Mouse (Mus musculus): ENCODE measurements around the gene Gk5. TPM values are rescaled to one million over a fixed set of nuclear protein-coding genes. Genes with fewer than 3 reads are reported as not detected.
A peak's percentile ranks its signal among the peaks of the same experiment; 100 is the strongest.
"Not testable (repeated sequence)": the region's sequence is repeated elsewhere in the genome, so short reads cannot be mapped to it uniquely, and the experiment has no call there.

The Gk5 gene
- polyA plus RNA-seq (2015; fragmentation: Nextera tagmentation; extraction: Ambion mirVana) = 4.4 and 4.9 TPM in 2 replicates

- no peaks in the 10 kb centered on the region for H3K27me3 ChIP-seq (replicated peaks)
- peak; percentile 100 for ATAC-seq
- peak within 1 kb of the TSS; percentile 57 for H3K9ac ChIP-seq
- peak within 1 kb of the TSS; percentile 86 for H3K4me2 ChIP-seq (replicated peaks)
- WGBS = 1% methylated on average over 76 of the region's 76 CpGs
- no peaks in the 10 kb centered on the region for H3K4me1 ChIP-seq (replicated peaks)
- H3K27ac ChIP-seq = no peak within 1 kb of the TSS
- H3K9me3 ChIP-seq = no peaks in the 10 kb centered on the region
- H3K4me3 ChIP-seq (replicated peaks) = peak within 1 kb of the TSS; percentile 56
- H3K36me3 ChIP-seq = no peaks in the 10 kb centered on the region
These were observed at the start of gene Gk5 for GRCm38 (mm10) chr9:96118861-96119772. TSS of gene Gk5 (plus strand) at chr9:96119362.

GRCm38 (mm10) chr9:96078752-96079315 is 40.3 kb upstream of the Gk5 start:
- H3K9ac ChIP-seq = no peak overlapping the region
- no peak for ATAC-seq
- H3K4me2 ChIP-seq (replicated peaks) = no peak overlapping the region
- no peaks in the 10 kb centered on the region for H3K27me3 ChIP-seq (replicated peaks)
- no peak overlapping the region for H3K4me3 ChIP-seq (replicated peaks)
- no peak overlapping the region for H3K27ac ChIP-seq
- no peaks in the 10 kb centered on the region for H3K4me1 ChIP-seq (replicated peaks)
- no peaks in the 10 kb centered on the region for H3K9me3 ChIP-seq
- no peaks in the 10 kb centered on the region for H3K36me3 ChIP-seq
- WGBS = 87% methylated on average over 13 of the region's 13 CpGs

- no peaks in the 10 kb centered on the region for H3K27me3 ChIP-seq (replicated peaks)
- no peak overlapping the region for H3K4me2 ChIP-seq (replicated peaks)
- H3K4me1 ChIP-seq (replicated peaks) = no peaks in the 10 kb centered on the region
- no peak for ATAC-seq
- no peak overlapping the region for H3K4me3 ChIP-seq (replicated peaks)
- no peaks in the 10 kb centered on the region for H3K9me3 ChIP-seq
- 79% methylated on average over 6 of the region's 6 CpGs for WGBS
- no peak overlapping the region for H3K27ac ChIP-seq
- H3K36me3 ChIP-seq = no peaks in the 10 kb centered on the region
- H3K9ac ChIP-seq = no peak overlapping the region
These were observed 33.9 kb upstream of the Gk5 start for GRCm38 (mm10) chr9:96085293-96085692.

- Histone ChIP-seq H3K9ac (no peak overlapping the region), H3K4me3 (replicated peaks) (no peak overlapping the region), H3K4me2 (replicated peaks) (no peak overlapping the region), H3K4me1 (replicated peaks) (no peaks in the 10 kb centered on the region), H3K9me3 (no peaks in the 10 kb centered on the region), H3K27ac (no peak overlapping the region), H3K27me3 (replicated peaks) (no peaks in the 10 kb centered on the region), H3K36me3 (no peaks in the 10 kb centered on the region)
- no peak for ATAC-seq
- 88% methylated on average over 2 of the region's 2 CpGs for WGBS
These were observed 31.5 kb upstream of the Gk5 start for GRCm38 (mm10) chr9:96087671-96088070.

- H3K4me3 ChIP-seq (replicated peaks); ATAC-seq; H3K36me3 ChIP-seq; H3K27me3 ChIP-seq (replicated peaks); H3K9ac ChIP-seq; H3K4me2 ChIP-seq (replicated peaks); H3K9me3 ChIP-seq; H3K4me1 ChIP-seq (replicated peaks); H3K27ac ChIP-seq: not testable (repeated sequence)
- WGBS = 85% methylated on average over 3 of the region's 3 CpGs
These were observed 30.7 kb upstream of the Gk5 start for GRCm38 (mm10) chr9:96088456-96088855.

- H3K9ac ChIP-seq; H3K9me3 ChIP-seq; H3K4me2 ChIP-seq (replicated peaks); H3K4me1 ChIP-seq (replicated peaks); H3K4me3 ChIP-seq (replicated peaks); H3K27ac ChIP-seq; H3K36me3 ChIP-seq; ATAC-seq; H3K27me3 ChIP-seq (replicated peaks): not testable (repeated sequence)
- 91% methylated on average over 10 of the region's 10 CpGs for WGBS
These were observed 26.5 kb upstream of the Gk5 start for GRCm38 (mm10) chr9:96092637-96093036.

- no peak overlapping the region for H3K4me3 ChIP-seq (replicated peaks)
- H3K4me1 ChIP-seq (replicated peaks) = no peaks in the 10 kb centered on the region
- no peaks in the 10 kb centered on the region for H3K9me3 ChIP-seq
- H3K27me3 ChIP-seq (replicated peaks) = no peaks in the 10 kb centered on the region
- 93% methylated on average over 1 of the region's 1 CpGs for WGBS
- ATAC-seq = no peak
- H3K27ac ChIP-seq = no peak overlapping the region
- no peak overlapping the region for H3K9ac ChIP-seq
- H3K36me3 ChIP-seq = no peaks in the 10 kb centered on the region
- H3K4me2 ChIP-seq (replicated peaks) = no peak overlapping the region
These were observed 25.9 kb upstream of the Gk5 start for GRCm38 (mm10) chr9:96093221-96093620.

GRCm38 (mm10) chr9:96094341-96094740 is 24.8 kb upstream of the Gk5 start:
- WGBS = 56% methylated on average over 1 of the region's 1 CpGs
- Histone ChIP-seq H3K27me3 (replicated peaks) (no peaks in the 10 kb centered on the region), H3K9me3 (no peaks in the 10 kb centered on the region), H3K36me3 (no peaks in the 10 kb centered on the region), H3K4me2 (replicated peaks) (no peak overlapping the region), H3K9ac (no peak overlapping the region), H3K4me1 (replicated peaks) (no peaks in the 10 kb centered on the region), H3K27ac (no peak overlapping the region), H3K4me3 (replicated peaks) (no peak overlapping the region)
- ATAC-seq = no peak

- Histone ChIP-seq H3K27me3 (replicated peaks) (no peaks in the 10 kb centered on the region), H3K4me1 (replicated peaks) (no peaks in the 10 kb centered on the region), H3K36me3 (no peaks in the 10 kb centered on the region), H3K4me2 (replicated peaks) (no peak overlapping the region), H3K9me3 (no peaks in the 10 kb centered on the region), H3K9ac (no peak overlapping the region), H3K27ac (no peak overlapping the region), H3K4me3 (replicated peaks) (no peak overlapping the region)
- 65% methylated on average over 1 of the region's 1 CpGs for WGBS
- ATAC-seq = no peak
These were observed 24.0 kb upstream of the Gk5 start for GRCm38 (mm10) chr9:96095192-96095591.

GRCm38 (mm10) chr9:96102846-96103245 is 16.3 kb upstream of the Gk5 start:
- Histone ChIP-seq H3K4me1 (replicated peaks) (no peaks in the 10 kb centered on the region), H3K27ac (no peak overlapping the region), H3K4me2 (replicated peaks) (no peak overlapping the region), H3K9me3 (no peaks in the 10 kb centered on the region), H3K9ac (no peak overlapping the region), H3K4me3 (replicated peaks) (no peak overlapping the region), H3K27me3 (replicated peaks) (no peaks in the 10 kb centered on the region), H3K36me3 (no peaks in the 10 kb centered on the region)
- 82% methylated on average over 8 of the region's 8 CpGs for WGBS
- ATAC-seq = no peak

GRCm38 (mm10) chr9:96112879-96113361 is 6.2 kb upstream of the Gk5 start:
- no peak for ATAC-seq
- no peaks in the 10 kb centered on the region for H3K27me3 ChIP-seq (replicated peaks)
- no peak overlapping the region for H3K9ac ChIP-seq
- H3K9me3 ChIP-seq = no peaks in the 10 kb centered on the region
- 92% methylated on average over 3 of the region's 3 CpGs for WGBS
- H3K4me2 ChIP-seq (replicated peaks) = no peak overlapping the region
- no peak overlapping the region for H3K4me3 ChIP-seq (replicated peaks)
- no peaks in the 10 kb centered on the region for H3K36me3 ChIP-seq
- no peak overlapping the region for H3K27ac ChIP-seq
- no peaks in the 10 kb centered on the region for H3K4me1 ChIP-seq (replicated peaks)

- no peak overlapping the region for H3K27ac ChIP-seq
These were observed 2.4 kb upstream of the Gk5 start for GRCm38 (mm10) chr9:96116801-96117200.

More at GRCm38 (mm10) chr9:96116801-96117200, 2.4 kb upstream of the Gk5 start:
- H3K4me3 ChIP-seq (replicated peaks) = no peak overlapping the region
- WGBS = 86% methylated on average over 6 of the region's 6 CpGs
- ATAC-seq = no peak
- no peak overlapping the region for H3K9ac ChIP-seq
- H3K36me3 ChIP-seq = no peaks in the 10 kb centered on the region
- H3K4me2 ChIP-seq (replicated peaks) = no peak overlapping the region
- no peaks in the 10 kb centered on the region for H3K4me1 ChIP-seq (replicated peaks)
- H3K9me3 ChIP-seq = no peaks in the 10 kb centered on the region
- H3K27me3 ChIP-seq (replicated peaks) = no peaks in the 10 kb centered on the region

Data from intestine, embryonic 15.5 days (tissue).